Comparison of ENCODE assay signal across 12 mouse cellular contexts in the genomic region with DNA sequence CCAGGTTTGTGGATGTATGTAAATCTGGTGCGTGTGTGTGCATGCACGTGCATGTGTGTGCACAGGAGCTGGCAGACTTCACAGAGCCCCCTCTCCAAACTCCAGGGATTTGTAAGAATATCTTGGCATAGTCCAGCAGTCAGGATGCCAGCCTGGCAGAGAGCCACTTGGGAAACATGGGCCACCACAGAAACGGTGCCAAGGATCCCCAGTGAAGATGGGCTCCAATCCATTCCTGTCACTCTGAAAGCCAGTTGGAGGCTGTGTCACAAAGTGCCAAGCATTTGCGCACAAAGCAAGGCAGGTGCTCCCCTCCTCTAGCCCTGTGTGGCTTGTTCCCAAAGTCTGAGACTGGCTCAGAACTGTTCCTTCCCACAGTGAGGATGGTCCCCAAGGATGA. TPM values are rescaled to one million over a fixed set of nuclear protein-coding genes. Genes with fewer than 3 reads are reported as not detected.
DNase-seq lines count a peak whose midpoint lies in the region; ATAC-seq lines count a peak whose summit lies in the region.
"Had no signal": no experiment of that assay in that cellular context is flagged by ENCODE, and none has a peak within 500 bp of the region (broad histone marks: within the 10 kb centered on the region; RNA-seq: fewer than 3 reads in every experiment).

No protein-coding gene starts in this region.

- 63% methylated on average over 4 of the region's 4 CpGs for WGBS in neural tube, embryonic 13.5 days

- H3K9me3 ChIP-seq in neural tube, embryonic 13.5 days: no peaks in the 10 kb centered on the region

- ATAC-seq in cerebellum, adult (ENCODE audit: insufficient number of reproducible peaks, low FRiP score, low TSS enrichment): no peak
- peak; percentile 29; the same call in 1 of the 2 replicates for ATAC-seq in neural tube, embryonic 13.5 days (ENCODE audit: low read depth)

- H3K27me3 ChIP-seq in neural tube, embryonic 13.5 days: no peaks in the 10 kb centered on the region

- H3K36me3 ChIP-seq in neural tube, embryonic 13.5 days: no peaks in the 10 kb centered on the region; the same call in 1 of the 2 replicates

- H3K4me1 ChIP-seq in neural tube, embryonic 13.5 days (replicated peaks): peaks cover 66% of the 10 kb centered on the region

- H3K4me3 ChIP-seq in neural tube, embryonic 13.5 days: no peak overlapping the region

- H3K9ac ChIP-seq in neural tube, embryonic 13.5 days: 0 out of 2 replicates have a peak overlapping the region, but pooled peaks have one; percentile 34

- H3K27ac ChIP-seq in neural tube, embryonic 13.5 days (replicated peaks): peak overlapping the region; percentile 79

- no peak overlapping the region for H3K4me2 ChIP-seq in neural tube, embryonic 13.5 days

- DNase-seq in cerebellum, postnatal 10 days: peak; percentile 99
- no peak for DNase-seq in neural tube, embryonic 10.5 days (ENCODE audit: extremely low spot score, low spot score)
- peak; percentile 41 to 71 for DNase-seq in layer of hippocampus, postnatal 25 days (ENCODE audit: extremely low spot score in 1 of 2, low spot score in 1 of 2)
- DNase-seq in right cerebral cortex, postnatal 4 days: peak; percentile 88
- no peak for DNase-seq in spleen, postnatal 10 days (ENCODE audit: low spot score in 2 of 2)
- no peak for DNase-seq in lung, postnatal 10 days
- DNase-seq: adrenal gland, adult 8-10 months; kidney, adult 8-10 months had no signal

RNA-seq across cellular contexts. Expression of gene Mad2l2, which starts 8.8 kb away (rescaled TPM):
- polyA plus RNA-seq in neural tube, embryonic 13.5 days (2015; fragmentation: Nextera tagmentation; extraction: Ambion mirVana): 98.7 and 116 TPM in 2 replicates
- 10 to 100 TPM; 15.0 to 16.5 TPM for total RNA-seq in layer of hippocampus, postnatal 25 days (2021)

RNA-seq across cellular contexts. Expression of gene Draxin, which starts 9.1 kb away (rescaled TPM):
- 14.0 and 14.3 TPM in 2 replicates for polyA plus RNA-seq in neural tube, embryonic 13.5 days (2015; fragmentation: Nextera tagmentation; extraction: Ambion mirVana)
- total RNA-seq in layer of hippocampus, postnatal 25 days (2021): 1 to 10 TPM; 2.3 TPM
- total RNA-seq: liver, adult 2 months had no signal
- polyA plus RNA-seq: heart, embryonic 14.5 days; liver, adult 2 months had no signal

RNA-seq across cellular contexts. Expression of gene Fbxo6, which starts 30.6 kb away (rescaled TPM):
- 16.4 and 16.6 TPM in 2 replicates for polyA plus RNA-seq in neural tube, embryonic 13.5 days (2015; fragmentation: Nextera tagmentation; extraction: Ambion mirVana)
- total RNA-seq in layer of hippocampus, postnatal 25 days (2021): 10 to 100 TPM; 27.9 to 28.7 TPM

RNA-seq across cellular contexts. Expression of gene Agtrap, which starts 33.5 kb away (rescaled TPM):
- 6.5 and 7.3 TPM in 2 replicates for polyA plus RNA-seq in neural tube, embryonic 13.5 days (2015; fragmentation: Nextera tagmentation; extraction: Ambion mirVana)
- total RNA-seq in layer of hippocampus, postnatal 25 days (2021): 1 to 10 TPM; 6.2 to 6.9 TPM

RNA-seq across cellular contexts. Expression of gene Fbxo44, which starts 38.9 kb away (rescaled TPM):
- 81.4 and 87.6 TPM in 2 replicates for polyA plus RNA-seq in neural tube, embryonic 13.5 days (2015; fragmentation: Nextera tagmentation; extraction: Ambion mirVana)
- total RNA-seq in layer of hippocampus, postnatal 25 days (2021): 100 to 1,000 TPM; 127 TPM

Comparison
In these comparisons a context has a peak if more than half of its experiments do, and no peak if none do; other contexts are left out.
1. DNase-seq: peak in cerebellum, postnatal 10 days (2 of 2), layer of hippocampus, postnatal 25 days (2 of 2) and right cerebral cortex, postnatal 4 days (single experiment); none in neural tube, embryonic 10.5 days (single experiment), spleen, postnatal 10 days (0 of 2) and lung, postnatal 10 days (single experiment).